ENCODE assay signal across 31 mouse cellular contexts in the genomic region with DNA sequence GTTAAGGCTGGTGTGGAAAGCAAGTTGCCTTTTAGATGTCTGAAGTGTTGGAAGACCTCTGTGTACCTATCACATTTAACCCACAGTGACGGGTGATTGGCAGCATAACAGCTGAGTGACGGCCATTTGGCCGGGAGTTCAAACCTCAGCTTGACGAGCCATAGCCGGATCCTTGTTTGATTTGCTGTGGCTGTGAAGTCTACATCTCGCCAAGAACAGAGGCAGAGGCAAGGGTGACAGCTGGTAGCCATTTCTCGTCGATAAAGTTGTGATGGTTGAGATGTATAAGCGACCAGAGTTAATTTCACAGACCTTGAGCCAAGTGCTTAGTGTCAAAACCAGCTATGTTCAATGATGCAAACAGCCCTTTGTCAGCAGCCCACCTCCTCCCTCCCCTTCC.
DNase-seq lines count a peak whose midpoint lies in the region; ATAC-seq and TF ChIP-seq lines count a peak whose summit lies in the region.
"Had no signal": no experiment of that assay in that cellular context is flagged by ENCODE, and none has a peak within 500 bp of the region (broad histone marks: within the 10 kb centered on the region; RNA-seq: fewer than 3 reads in every experiment).

No protein-coding gene starts in this region.

- TF ChIP-seq CTCF in kidney, adult 2 months (conservative IDR thresholded peaks at IDR 0.05; ENCODE audit: insufficient read depth, insufficient read length, low read depth, low read length): no peak

- H3K4me1 ChIP-seq in kidney, embryonic 14.5 days (ENCODE audit: control insufficient read depth, insufficient read depth, low read length): 0 out of 2 replicates have a peak, but pooled peaks cover 12% of the 10 kb centered on the region
- 0 out of 2 replicates have a peak, but pooled peaks cover 3% of the 10 kb centered on the region for H3K4me1 ChIP-seq in kidney, adult 2 months (ENCODE audit: control insufficient read depth, insufficient read depth, low read length)
- H3K4me1 ChIP-seq in embryonic facial prominence, embryonic 10.5 days: peaks cover 17% of the 10 kb centered on the region
- H3K4me1 ChIP-seq: limb, embryonic 13.5 days; megakaryocyte, embryonic 14.5 days had no signal

- no peaks in the 10 kb centered on the region for H3K36me3 ChIP-seq in kidney, embryonic 14.5 days (ENCODE audit: control insufficient read depth, insufficient read depth, low read length)
- no peaks in the 10 kb centered on the region for H3K36me3 ChIP-seq in kidney, adult 2 months (ENCODE audit: control insufficient read depth, insufficient read depth, low read length)
- no peaks in the 10 kb centered on the region for H3K36me3 ChIP-seq in embryonic facial prominence, embryonic 10.5 days (replicated peaks)
- H3K36me3 ChIP-seq: embryonic facial prominence, embryonic 12.5 days; forebrain, embryonic 10.5 days; forebrain, embryonic 15.5 days; G1E; heart, embryonic 13.5 days; hindbrain, embryonic 13.5 days; limb, embryonic 13.5 days; stomach, embryonic 15.5 days had no signal

- TF ChIP-seq POLR2A in kidney, adult 2 months (IDR thresholded peaks at IDR 0.05; ENCODE audit: low read depth, low read length): no peak

- WGBS in kidney, embryonic 14.5 days: 12% methylated on average over 9 of the region's 9 CpGs
- WGBS in kidney, adult 2 months: 33% methylated on average over 9 of the region's 9 CpGs
- WGBS in embryonic facial prominence, embryonic 10.5 days: 71% methylated on average over 9 of the region's 9 CpGs

- ATAC-seq in kidney, embryonic 14.5 days (ENCODE audit: low FRiP score, low TSS enrichment): peak; percentile 78; the same call in 1 of the 2 replicates
- ATAC-seq: forebrain, embryonic 15.5 days; inflammation-experienced regulatory T-cells, adult 6 months; lung, postnatal 0 days had no signal

- no peak overlapping the region for H3K4me3 ChIP-seq in kidney, embryonic 14.5 days (ENCODE audit: low read length)
- no peak overlapping the region for H3K4me3 ChIP-seq in kidney, adult 2 months (ENCODE audit: insufficient read depth, low read depth, low read length)
- H3K4me3 ChIP-seq in embryonic facial prominence, embryonic 10.5 days: no peak overlapping the region
- H3K4me3 ChIP-seq: embryonic facial prominence, embryonic 12.5 days; forebrain, embryonic 10.5 days; forebrain, embryonic 15.5 days; gastrocnemius, adult 2 months; heart, embryonic 13.5 days; hindbrain, embryonic 13.5 days; left cerebral cortex, adult 2 months; limb, embryonic 13.5 days; megakaryocyte, embryonic 14.5 days; stomach, embryonic 15.5 days had no signal

- H3K4me2 ChIP-seq in kidney, embryonic 14.5 days (replicated peaks; ENCODE audit: low read depth, low read length): no peak overlapping the region
- H3K4me2 ChIP-seq: embryonic facial prominence, embryonic 12.5 days; forebrain, embryonic 15.5 days; heart, embryonic 13.5 days; hindbrain, embryonic 13.5 days; limb, embryonic 13.5 days; liver, embryonic 11.5 days; stomach, embryonic 15.5 days had no signal

- intact Hi-C loops in left cerebral cortex, postnatal 4 days (cut with DNase I): no loop called here

- no peaks in the 10 kb centered on the region for H3K9me3 ChIP-seq in kidney, embryonic 14.5 days (ENCODE audit: control insufficient read depth, low read length)
- no peaks in the 10 kb centered on the region for H3K9me3 ChIP-seq in embryonic facial prominence, embryonic 10.5 days
- H3K9me3 ChIP-seq: embryonic facial prominence, embryonic 12.5 days; forebrain, embryonic 10.5 days; forebrain, embryonic 15.5 days; G1E; heart, embryonic 13.5 days; hindbrain, embryonic 13.5 days; limb, embryonic 13.5 days; stomach, embryonic 15.5 days had no signal

- no peaks in the 10 kb centered on the region for H3K27me3 ChIP-seq in kidney, embryonic 14.5 days (ENCODE audit: control insufficient read depth, insufficient read depth, low read length)
- H3K27me3 ChIP-seq in kidney, adult 2 months (replicated peaks; ENCODE audit: control insufficient read depth, insufficient read depth, low read length): no peaks in the 10 kb centered on the region
- H3K27me3 ChIP-seq in embryonic facial prominence, embryonic 10.5 days (replicated peaks; ENCODE audit: low read depth, poor library complexity, severe bottlenecking): peaks cover 7% of the 10 kb centered on the region; the same call in 1 of the 2 replicates
- H3K27me3 ChIP-seq: embryonic facial prominence, embryonic 12.5 days; forebrain, embryonic 15.5 days; heart, embryonic 13.5 days; hindbrain, embryonic 13.5 days; megakaryocyte, embryonic 14.5 days; stomach, embryonic 15.5 days had no signal

- H3K9ac ChIP-seq in kidney, embryonic 14.5 days (ENCODE audit: low read depth, low read length): no peak overlapping the region
- H3K9ac ChIP-seq: embryonic facial prominence, embryonic 12.5 days; forebrain, embryonic 15.5 days; heart, embryonic 13.5 days; hindbrain, embryonic 13.5 days; limb, embryonic 13.5 days; stomach, embryonic 15.5 days had no signal

- peak; percentile 58 to 60 for DNase-seq in cerebellum, postnatal 14 days
- DNase-seq in cerebellum, adult 11 months: no peak
- no peak for DNase-seq in kidney, adult 2 months
- DNase-seq in left cerebral cortex, postnatal 4 days: peak; percentile 70
- no peak for DNase-seq in left cerebral cortex, adult 18-20 months (ENCODE audit: low spot score in 2 of 2)
- DNase-seq in embryonic facial prominence, embryonic 10.5 days (ENCODE audit: low spot score): peak; percentile 38
- DNase-seq in frontal cortex, postnatal 10 days (ENCODE audit: low spot score in 2 of 2): no peak
- DNase-seq: adrenal gland, adult 8-10 months; cerebellum, adult 11-12 months; cerebellum, postnatal 25 days; gastrocnemius, adult 2 months; gastrocnemius, postnatal 36 days; heart, postnatal 14 days; kidney, adult 11 months; lung, postnatal 4 days; midbrain, embryonic 14.5 days; right cerebral cortex, postnatal 25 days had no signal

- no peak overlapping the region for H3K27ac ChIP-seq in kidney, embryonic 14.5 days (ENCODE audit: low read depth, low read length)
- no peak overlapping the region for H3K27ac ChIP-seq in kidney, adult 2 months (ENCODE audit: insufficient read depth, low read depth, low read length)
- H3K27ac ChIP-seq in embryonic facial prominence, embryonic 10.5 days (replicated peaks): no peak overlapping the region
- H3K27ac ChIP-seq: embryonic facial prominence, embryonic 12.5 days; forebrain, embryonic 10.5 days; forebrain, embryonic 15.5 days; gastrocnemius, adult 2 months; heart, embryonic 13.5 days; hindbrain, embryonic 13.5 days; left cerebral cortex, adult 2 months; limb, embryonic 13.5 days; stomach, embryonic 15.5 days had no signal

Comparison
In these comparisons a context has a peak if more than half of its experiments do, and no peak if none do; other contexts are left out.
1. DNase-seq: peak in cerebellum, postnatal 14 days (2 of 2), left cerebral cortex, postnatal 4 days (single experiment) and embryonic facial prominence, embryonic 10.5 days (single experiment); none in cerebellum, adult 11 months (single experiment), kidney, adult 2 months (single experiment), left cerebral cortex, adult 18-20 months (0 of 2) and frontal cortex, postnatal 10 days (0 of 2).